Mouse (Mus musculus) liver, adult (tissue): ENCODE measurements around the gene Olfr1225.
"Not testable (repeated sequence)": the region's sequence is repeated elsewhere in the genome, so short reads cannot be mapped to it uniquely, and the experiment has no call there.

Experiments
- GATA4 ChIP-seq: IDR thresholded peaks from 2 replicates; pipeline ENCODE4 v1.6.1; 2014; ENCODE audit warnings: mild to moderate bottlenecking, low read length; ENCODE audit not compliant: insufficient replicate concordance

Gene Olfr1225

DNA sequence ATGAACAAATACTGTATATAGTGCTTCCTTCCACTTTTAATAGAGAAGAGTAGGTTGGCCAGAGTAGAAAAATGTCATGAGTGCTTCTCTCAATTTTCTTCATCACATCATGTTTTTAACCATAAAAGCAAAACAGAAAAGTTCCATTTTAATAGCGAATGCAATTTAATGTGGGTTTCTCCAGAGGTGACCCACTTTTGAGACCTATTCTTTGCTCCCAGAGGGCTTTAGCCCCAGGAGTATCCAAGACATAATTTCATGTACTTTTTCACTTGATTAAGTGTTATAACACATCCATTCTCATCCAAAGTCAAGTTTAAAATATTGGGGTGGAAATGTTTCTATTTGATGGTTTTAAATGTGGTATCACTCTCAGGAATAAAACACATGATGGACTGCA, at the start of gene Olfr1225:
Olfr1225 (minus strand) TSS at position 101 of the 400 bp plus-strand sequence.
- TF ChIP-seq GATA4: no peak

DNA sequence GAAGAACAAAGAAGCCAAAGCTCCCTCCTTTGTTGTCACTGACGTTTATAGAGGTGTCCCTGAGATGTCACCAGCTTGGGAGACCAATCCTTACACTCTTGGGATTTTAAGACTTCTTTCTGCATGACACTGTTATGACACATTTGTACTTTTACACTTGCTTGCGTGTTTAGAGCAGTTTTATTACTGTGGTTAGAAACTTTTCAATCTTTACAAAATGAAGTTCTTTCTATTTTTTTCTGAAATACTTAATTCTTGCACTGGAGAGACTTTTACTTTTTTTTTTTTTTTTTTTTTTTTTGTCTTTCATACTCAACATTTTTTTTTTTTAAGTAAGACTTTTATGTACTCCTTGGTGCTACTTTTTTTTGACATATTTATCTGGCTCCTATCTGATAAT, 25.5 kb upstream of the Olfr1225 start, which contains the start of gene Olfr1226:
Olfr1226 (minus strand) TSS at position 101 of the 400 bp plus-strand sequence.
- TF ChIP-seq GATA4: no peak

DNA sequence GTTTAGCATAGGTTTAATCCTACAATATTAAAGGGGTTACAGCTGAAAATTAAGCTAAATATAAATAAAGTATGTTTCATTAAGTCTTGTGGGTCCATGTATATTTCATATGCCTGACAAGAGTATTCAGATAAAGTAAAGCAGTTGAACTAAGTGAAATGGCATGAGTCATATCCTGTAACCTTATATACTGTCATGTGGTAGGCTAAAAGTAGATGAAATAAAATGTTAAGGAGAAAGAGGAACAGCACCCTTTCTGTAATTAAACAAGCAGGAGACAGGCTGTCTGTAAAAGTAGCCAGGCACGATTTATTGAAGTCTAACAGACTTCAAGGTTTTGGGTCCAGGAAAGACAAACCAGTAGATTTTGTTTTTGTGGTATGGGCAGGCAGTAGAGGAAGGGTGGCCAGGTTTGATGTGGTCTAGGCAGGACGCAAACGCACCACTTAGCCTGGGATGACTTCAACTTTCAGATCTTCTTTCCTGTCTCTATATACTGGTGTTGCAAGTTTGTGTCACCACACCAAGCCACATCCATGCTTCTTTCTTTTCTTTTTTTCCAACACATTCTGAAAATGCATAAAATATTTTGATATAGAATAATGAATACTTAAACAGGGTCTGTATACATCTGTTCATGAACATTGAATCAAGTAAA, 22.0 kb upstream of the Olfr1225 start:
- no peak for TF ChIP-seq GATA4

DNA sequence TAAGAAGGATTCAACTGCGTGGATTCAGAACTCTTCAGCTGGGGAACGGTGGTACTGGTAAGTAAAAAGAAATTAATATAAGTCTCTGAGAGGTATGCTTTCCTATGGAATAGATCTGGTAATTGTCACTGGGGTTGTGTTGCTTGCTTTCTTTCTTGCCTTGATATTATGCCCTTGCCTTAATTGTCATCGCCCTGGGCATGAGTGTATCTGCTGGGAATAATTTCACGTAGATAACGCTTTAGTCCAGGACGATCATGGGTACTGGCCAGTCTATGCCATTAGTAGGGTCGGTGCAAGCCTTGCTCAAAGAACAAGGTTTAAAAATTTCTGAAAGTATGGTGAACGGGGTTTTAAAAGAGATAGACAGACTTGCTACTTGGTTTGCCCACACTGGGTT, 10.5 kb downstream of the Olfr1225 start, which contains the start of gene Olfr1224-ps1:
Olfr1224-ps1 (minus strand) TSS at position 101 of the 400 bp plus-strand sequence.
- TF ChIP-seq GATA4: not testable (repeated sequence)

DNA sequence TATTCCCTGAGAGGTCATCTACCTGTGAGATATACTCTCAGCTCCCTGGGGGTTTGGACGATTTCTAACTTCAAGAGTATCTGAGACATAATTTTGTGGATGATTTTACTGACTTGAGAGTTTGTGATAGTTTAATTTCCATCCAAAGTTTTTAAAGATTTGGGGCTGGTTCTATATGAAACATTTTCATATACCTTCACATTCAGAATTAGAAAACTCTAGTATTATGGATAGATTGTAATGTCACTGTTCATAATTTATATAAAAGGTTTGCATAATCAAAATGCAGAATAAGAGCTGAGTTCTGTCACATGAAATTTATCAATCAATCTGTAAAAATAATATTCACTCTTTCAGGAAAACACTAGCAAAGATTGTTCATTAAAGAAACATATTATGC, 23.0 kb downstream of the Olfr1225 start, which contains the start of gene Olfr1223:
Olfr1223 (minus strand) TSS at position 101 of the 400 bp plus-strand sequence.
- no peak for TF ChIP-seq GATA4

DNA sequence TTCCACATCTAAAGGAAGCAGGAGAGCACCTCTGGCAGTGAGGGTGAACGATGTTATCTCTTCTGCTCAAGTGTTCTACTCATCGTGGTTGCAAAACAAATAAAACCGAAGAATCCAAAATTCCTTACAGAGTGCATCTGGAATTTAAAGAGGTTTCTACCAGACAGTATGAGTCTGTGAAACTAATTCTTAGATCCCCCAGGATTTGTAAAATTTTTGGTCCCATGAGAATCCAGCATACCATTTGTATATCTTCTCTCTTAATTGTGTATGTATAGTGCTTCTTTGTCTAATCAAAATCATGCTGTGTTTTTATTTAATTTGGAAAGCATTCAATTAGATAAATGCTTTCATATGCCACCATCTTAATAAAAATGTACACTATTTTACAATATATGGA, 41.5 kb downstream of the Olfr1225 start, which contains the start of gene Olfr1222:
Olfr1222 (minus strand) TSS at position 101 of the 400 bp plus-strand sequence.
- TF ChIP-seq GATA4: no peak
